Mouse (Mus musculus) c-Kit-positive CD71-positive TER-119-positive erythroid progenitor cells, embryonic 14.5 days (primary cell): Measurements from ENCODE around the gene Olfr837.
"Not testable (repeated sequence)": the region's sequence is repeated elsewhere in the genome, so short reads cannot be mapped to it uniquely, and the experiment has no call there.

Source experiments
- DNase-seq: peaks from one replicate; pipeline ENCODE4 v3.0.0-alpha.2; 2013; ENCODE audit warnings: low spot score

The Olfr837 gene

DNA sequence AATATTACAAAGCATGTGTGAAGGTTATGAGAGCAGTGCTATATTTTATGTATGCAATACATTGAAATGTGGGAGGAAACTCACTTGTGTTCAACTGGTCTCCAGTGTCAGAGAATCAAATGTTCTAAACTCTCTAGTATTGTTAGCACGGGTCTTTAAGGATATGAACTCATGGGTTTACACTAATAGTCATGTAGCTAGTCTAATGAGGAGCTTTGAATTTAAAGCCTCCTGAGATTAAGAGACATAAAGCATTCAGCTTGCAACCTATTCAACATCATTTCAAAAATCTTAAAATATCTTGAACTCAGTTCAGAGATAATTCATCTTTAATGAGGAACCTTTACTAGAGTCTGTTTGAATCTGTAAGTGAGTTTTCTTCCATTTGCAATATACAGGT, at the start of gene Olfr837:
TSS of gene Olfr837 (plus strand) at position 301 of the 400 bp plus-strand sequence.
- DNase-seq, result no peak

DNA sequence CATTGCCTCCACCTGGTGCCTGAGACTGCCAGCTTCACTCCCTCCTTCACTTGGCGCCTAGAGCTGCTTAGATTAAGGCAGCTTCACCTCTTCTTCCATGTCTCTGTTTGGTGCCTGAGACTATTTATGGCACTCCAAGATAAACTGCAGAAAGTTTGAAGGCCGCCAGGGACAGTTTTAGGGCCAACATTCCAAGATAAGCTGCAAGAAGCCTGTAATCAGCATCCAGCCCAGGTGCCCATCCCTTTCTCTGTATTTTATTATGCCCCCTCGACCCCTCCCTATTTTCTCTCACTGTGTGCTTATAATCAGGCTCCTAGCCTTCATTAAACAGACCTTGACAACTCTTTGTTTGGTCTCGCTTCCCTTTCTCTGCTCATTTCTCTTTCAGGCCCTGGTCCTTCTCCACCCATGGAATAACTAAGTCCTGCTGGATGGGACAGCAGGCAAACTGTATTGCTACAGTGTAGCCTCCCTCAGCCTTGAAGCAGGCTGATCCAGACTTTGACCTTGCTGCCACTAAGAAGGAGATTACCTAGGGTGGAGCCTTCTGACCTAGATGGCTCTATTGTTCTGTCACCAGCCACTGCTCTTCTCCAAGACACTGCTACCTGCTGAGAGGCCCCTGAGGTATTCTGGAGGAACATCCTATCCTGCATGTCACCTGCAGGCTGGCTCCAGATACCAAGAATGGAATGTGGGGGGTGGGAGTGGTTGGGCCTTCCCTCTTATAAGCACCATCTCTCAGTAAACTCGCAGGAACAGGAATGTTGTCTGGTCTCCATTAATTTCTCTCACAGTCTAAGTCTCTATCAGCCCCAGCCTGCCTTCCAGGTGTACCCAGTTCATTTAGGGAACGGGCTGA, 43.0 kb upstream of the Olfr837 start:
- DNase-seq, result not testable (repeated sequence)

DNA sequence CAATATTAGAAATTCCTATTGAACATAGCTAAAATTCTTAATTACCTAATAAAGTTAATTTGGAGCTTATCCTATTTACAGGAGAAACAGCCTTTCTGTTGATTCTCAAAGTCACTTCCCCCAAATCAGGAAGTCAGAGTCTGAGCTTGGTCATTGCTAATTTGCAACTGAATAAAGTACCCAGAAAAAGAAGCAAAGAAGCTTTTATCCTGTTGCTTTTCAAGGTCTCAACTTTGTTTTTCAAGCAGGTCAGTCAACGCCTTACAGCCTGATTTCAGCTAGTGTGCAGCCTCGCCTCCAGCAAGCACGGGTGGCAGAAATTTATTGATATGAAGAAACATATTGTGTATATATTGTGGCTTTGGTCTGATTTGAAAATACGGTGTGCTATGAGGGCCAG, 38.8 kb upstream of the Olfr837 start:
- no peak for DNase-seq

DNA sequence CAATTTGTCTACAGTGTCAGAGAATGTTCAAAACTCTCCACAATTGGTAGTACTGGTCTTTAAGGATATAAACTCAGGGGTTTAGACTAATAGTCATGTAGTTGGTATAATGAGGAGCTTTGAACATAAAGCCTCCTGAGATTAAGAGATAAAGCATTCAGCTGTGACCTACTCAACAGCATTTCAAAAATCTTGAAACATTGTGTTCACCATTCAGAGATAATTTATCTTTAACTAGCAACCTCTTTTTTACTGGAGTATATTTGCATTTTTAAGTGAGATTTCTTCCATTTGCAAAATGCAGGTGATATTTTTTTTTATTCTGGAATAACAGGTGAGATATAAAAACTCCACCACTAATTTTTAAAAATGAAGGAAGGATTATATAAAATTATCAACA, 16.0 kb upstream of the Olfr837 start, which contains the start of gene Olfr836:
TSS of gene Olfr836 (plus strand) at position 301 of the 400 bp plus-strand sequence.
- DNase-seq, result no peak

DNA sequence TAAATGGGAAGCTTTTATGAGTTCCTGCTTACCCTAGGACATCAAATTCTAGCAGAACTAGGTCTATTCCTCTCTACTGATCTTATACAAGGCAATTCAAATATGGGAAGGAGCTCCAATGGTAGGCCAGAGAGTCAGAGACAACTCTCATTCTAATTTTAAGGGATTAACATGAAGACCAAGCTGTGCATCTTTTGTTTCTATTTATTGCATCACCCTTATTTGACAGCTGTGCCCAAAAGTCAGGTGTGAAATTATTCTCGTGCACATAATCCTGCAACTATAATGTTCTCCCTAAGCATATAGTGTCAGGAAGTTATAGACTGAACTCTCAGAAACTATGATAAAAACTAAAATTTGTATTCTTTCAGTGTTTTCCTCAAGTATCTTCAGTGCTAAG, 41.1 kb downstream of the Olfr837 start, which contains the start of gene Olfr839-ps1:
TSS of gene Olfr839-ps1 (minus strand) at position 101 of the 400 bp plus-strand sequence.
- DNase-seq, result no peak
